Mouse (Mus musculus): Measurements from ENCODE around the gene Lrmda.

Gene Lrmda

GRCm38 (mm10) chr14:23057228-23057976, 1037.9 kb downstream of the Lrmda start:
- no peak for DNase-seq (ENCODE audit: low read depth)

GRCm38 (mm10) chr14:23057987-23058386, 1038.5 kb downstream of the Lrmda start:
- DNase-seq (ENCODE audit: low read depth), result no peak

DNA sequence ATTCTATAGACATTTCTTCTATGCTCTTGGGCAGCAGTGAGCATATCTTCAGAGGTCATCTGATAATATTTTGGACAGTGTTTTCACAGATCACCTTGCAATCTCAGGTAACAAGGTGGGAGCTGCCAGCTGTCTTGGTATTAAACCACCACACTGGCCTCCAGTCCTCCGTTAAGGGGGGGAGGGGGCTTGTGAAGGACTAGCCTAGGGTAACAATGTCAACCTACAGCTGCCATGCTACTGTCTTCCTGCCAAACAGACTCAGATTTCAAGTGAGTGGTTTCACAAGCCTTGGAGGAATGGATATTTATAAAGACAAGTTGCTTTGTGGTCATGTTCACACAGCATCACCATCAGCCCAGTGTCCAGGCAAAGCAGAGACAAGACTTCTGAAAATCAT, 1059.2 kb downstream of the Lrmda start:
- no peak for DNase-seq (ENCODE audit: low read depth)

DNA sequence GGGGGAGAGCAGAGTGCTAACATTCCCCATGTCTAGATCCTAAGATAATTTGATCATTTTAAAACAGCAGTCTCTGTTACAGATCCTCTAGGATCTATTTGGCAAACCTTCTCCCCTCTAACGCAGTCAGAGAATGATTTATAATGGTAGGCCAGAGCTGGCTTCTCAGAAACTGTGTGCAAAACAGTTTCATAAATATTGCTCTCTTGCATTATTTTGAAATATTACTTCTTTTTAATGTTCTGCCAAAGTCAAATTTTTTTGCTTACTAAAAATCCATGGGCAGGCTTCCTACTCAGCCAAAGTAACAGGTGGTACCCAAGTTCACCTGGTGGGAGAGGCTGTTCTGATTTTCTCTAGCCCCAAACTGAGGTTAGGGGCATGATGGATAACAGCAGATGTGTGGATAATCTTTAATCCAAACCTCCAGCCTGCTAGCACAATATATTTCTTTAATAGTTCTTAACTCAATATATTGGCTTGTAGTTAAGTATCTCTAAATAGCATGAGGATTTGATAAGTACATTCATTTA, 1064.8 kb downstream of the Lrmda start:
- DNase-seq (ENCODE audit: low read depth), result no peak

- no peak for DNase-seq (ENCODE audit: low read depth)
Observed at GRCm38 (mm10) chr14:23084797-23085196, 1065.3 kb downstream of the Lrmda start.

- DNase-seq (ENCODE audit: low read depth), result no peak
Observed at GRCm38 (mm10) chr14:23093306-23093705, 1073.8 kb downstream of the Lrmda start.

- no peak for DNase-seq (ENCODE audit: low read depth)
Observed at GRCm38 (mm10) chr14:23094546-23095157, 1075.1 kb downstream of the Lrmda start.

DNA sequence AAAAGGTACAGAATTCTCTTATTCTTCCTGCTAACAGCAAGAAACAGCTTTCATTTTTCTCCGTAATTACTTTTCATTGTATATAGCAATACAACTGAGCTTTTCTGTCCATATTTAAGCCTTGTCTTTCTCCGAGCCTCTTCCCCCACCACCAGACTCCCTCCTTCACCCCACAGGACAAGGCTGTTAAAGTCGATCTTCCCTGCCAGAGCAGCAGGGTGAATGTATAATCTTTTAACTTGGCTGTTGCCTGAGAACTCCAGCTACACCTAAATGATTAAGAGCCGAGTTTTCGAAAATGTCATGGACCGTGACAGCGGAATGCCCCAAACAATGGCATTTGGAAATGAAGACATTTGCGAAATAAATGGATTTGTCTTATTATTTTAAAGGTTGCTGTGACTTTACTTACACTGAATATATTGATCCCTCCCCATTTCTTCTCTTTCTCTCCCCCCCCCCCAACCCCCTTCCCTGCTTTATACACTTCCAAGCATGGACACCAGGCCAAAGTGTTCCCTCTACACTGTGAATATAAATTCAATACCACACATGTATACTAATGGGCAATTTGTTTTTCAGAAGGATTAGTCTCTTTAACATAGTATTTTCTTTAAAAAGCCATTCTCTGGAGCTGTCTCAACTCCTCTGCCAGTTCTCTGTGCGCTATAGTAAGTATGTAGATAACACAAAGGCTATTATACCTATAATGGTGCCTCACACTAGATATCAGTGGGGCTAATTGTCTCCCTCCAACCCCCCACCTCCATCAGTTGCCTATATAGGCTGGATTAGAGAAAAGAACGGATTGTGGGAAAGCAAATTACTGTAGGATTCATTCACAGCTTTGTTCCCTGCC, 1075.9 kb downstream of the Lrmda start:
- DNase-seq (ENCODE audit: low read depth), result no peak

- no peak for DNase-seq (ENCODE audit: low read depth)
Observed at GRCm38 (mm10) chr14:23096017-23096336, 1076.5 kb downstream of the Lrmda start.

GRCm38 (mm10) chr14:23096405-23096804, 1076.9 kb downstream of the Lrmda start:
- DNase-seq (ENCODE audit: low read depth), result no peak
